Mouse (Mus musculus) hindbrain, embryonic 12.5 days (tissue): ENCODE data around the gene 1190005I06Rik. TPM values are rescaled to one million over a fixed set of nuclear protein-coding genes. Genes with fewer than 3 reads are reported as not detected.

Experiments
- ATAC-seq: fragments of 200-750 bp; cut with Nextera tagmentation; 2 replicates; pipeline ENCODE4 v1.8.0; 2017; ENCODE audit warnings: moderate TSS enrichment; ENCODE audit not compliant: low FRiP score
- H3K27ac ChIP-seq: fragments of 300-500 bp; sonication (generic); 2 replicates; pipeline ENCODE4 v1.5.1; 2016; ENCODE audit warnings: mild to moderate bottlenecking
- H3K27me3 ChIP-seq: fragments of 300-500 bp; sonication (generic); 2 replicates; pipeline ENCODE4 v1.6.1; 2016; ENCODE audit warnings: mild to moderate bottlenecking
- H3K36me3 ChIP-seq: fragments of 300-500 bp; sonication (generic); 2 replicates; pipeline ENCODE4 v1.6.1; 2016; ENCODE audit warnings: mild to moderate bottlenecking
- H3K4me1 ChIP-seq: fragments of 300-500 bp; sonication (generic); 2 replicates; pipeline ENCODE4 v1.6.1; 2016
- H3K4me2 ChIP-seq: fragments of 300-500 bp; sonication (generic); replicated peaks from 2 replicates; pipeline ENCODE4 v1.6.1; 2016; ENCODE audit warnings: mild to moderate bottlenecking
- H3K4me3 ChIP-seq: fragments of 300-500 bp; sonication (generic); 2 replicates; pipeline ENCODE4 v1.5.1; 2016; ENCODE audit warnings: mild to moderate bottlenecking
- H3K9ac ChIP-seq: fragments of 300-500 bp; sonication (generic); 2 replicates; pipeline ENCODE4 v1.6.1; 2016; ENCODE audit warnings: mild to moderate bottlenecking, moderate library complexity
- H3K9me3 ChIP-seq: fragments of 300-500 bp; sonication (generic); replicated peaks from 2 replicates; pipeline ENCODE4 v1.6.1; 2016; ENCODE audit warnings: mild to moderate bottlenecking
- WGBS: fragments of 180-500 bp; shearing (Covaris S2); methylation state at CpG from one replicate; pipeline ENCODE4 v1.1.7; 2016; 5-methylcytosine and 5-hydroxymethylcytosine counted together
- polyA plus RNA-seq: library from polyadenylated mRNA; unstranded; fragments of >200 nt; fragmentation: Nextera tagmentation; extraction: Ambion mirVana; gene quantifications from 2 replicates; pipeline ENCODE4 v1.2.1, GENCODE M21; 2016

Gene 1190005I06Rik
- polyA plus RNA-seq, 1 experiment from 2014 or later = 6.9 TPM

DNA sequence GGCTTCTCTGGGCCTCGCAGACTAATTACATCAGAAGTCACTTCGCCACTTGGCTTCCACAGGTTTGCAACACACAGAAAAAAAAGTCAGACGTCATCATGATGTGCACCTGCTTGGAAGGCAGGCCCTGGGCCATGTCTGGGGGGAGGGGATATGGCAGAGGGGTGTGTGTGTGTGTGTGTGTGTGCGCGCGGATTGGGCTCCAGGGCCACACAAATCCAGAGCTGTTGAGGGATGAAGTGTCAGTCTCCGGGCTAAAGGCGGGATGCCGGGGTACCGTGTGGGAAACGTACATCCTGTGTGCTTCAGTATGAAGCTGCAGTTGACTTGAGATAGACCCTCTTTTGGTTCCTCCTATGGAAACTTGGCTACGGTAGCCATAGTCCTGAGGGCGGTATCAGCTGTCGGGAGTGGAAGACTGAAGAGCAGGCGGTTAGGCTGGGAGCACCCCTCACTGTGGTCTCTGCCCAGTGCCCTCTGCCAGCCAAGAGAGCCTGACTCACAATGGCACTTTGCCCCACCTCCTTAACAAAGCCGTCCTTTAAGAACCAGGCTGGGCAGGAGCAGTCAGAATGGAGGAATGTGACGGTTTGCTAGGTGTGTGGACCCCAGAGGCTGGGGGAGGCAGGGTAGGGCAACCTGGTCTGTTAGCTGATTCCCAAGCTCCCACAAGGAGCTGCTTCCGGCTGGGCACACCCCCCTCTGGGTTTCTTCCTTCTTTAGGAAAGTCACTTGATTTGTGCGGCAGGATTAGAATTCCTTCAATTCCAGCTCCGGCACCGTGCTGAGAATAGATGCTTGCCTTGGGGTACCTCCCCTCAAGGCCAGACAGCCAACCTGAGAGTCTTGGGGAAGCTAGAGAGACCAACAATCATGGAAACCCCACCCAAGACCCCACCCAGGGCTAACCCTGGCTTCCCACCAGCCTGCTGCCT is 15.7 kb downstream of the 1190005I06Rik start:
- Histone ChIP-seq H3K9ac (no peak overlapping the region), H3K36me3 (no peaks in the 10 kb centered on the region), H3K4me2 (no peak overlapping the region), H3K9me3 (no peaks in the 10 kb centered on the region), H3K27me3 (peaks cover 40% of the 10 kb centered on the region), H3K4me1 (peaks cover 17% of the 10 kb centered on the region), H3K27ac (no peak overlapping the region), H3K4me3 (no peak overlapping the region)
- WGBS = 78% methylated on average over 21 of the region's 21 CpGs
- no peak for ATAC-seq

DNA sequence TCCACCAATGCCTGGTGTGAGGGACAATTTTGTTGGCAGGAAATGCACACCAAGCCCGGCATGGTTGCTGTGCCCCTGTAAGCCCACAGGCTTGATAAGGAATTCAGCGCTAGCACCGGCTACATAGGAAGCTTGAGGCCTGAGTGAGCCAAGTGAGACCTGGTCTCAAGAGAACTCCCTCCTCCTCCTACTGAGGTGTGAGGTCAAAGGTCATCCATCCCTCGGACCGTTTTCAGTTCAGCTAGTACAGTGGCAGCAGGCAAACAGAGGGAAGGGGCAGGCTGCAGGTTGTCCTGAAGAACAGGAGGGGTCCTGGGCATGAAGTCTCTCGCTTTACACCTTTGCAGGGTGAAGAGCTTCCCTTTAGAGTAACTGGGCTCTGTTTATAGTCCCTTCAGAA is 16.6 kb downstream of the 1190005I06Rik start:
- Histone ChIP-seq H3K9me3 (no peaks in the 10 kb centered on the region), H3K4me1 (peaks cover 17% of the 10 kb centered on the region), H3K4me2 (no peak overlapping the region), H3K27me3 (peaks cover 34% of the 10 kb centered on the region), H3K9ac (no peak overlapping the region), H3K4me3 (no peak overlapping the region), H3K27ac (no peak overlapping the region), H3K36me3 (no peaks in the 10 kb centered on the region)
- 52% methylated on average over 6 of the region's 6 CpGs for whole genome bisulfite sequencing
- ATAC-seq = no peak

DNA sequence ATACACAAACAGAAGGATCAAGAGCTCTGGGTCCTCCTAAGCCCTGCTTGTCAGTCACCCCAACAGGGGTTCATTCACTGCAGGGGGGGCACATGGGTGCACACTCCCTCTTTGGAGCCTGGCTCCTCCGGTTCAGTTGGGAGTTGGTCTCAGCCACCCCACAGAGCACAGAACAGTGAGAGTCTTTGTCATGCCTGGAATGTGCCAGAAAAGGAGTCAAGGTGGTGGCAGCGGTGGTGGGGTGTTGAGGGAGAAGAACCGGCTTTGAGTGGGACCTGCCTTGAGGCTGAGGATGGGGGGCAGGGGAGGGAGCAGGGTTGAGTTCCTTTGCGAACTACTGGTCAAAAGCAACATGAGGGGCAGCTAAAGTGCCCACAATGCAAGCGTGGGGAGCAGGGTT is 17.4 kb downstream of the 1190005I06Rik start:
- Histone ChIP-seq H3K9ac (no peak overlapping the region), H3K27me3 (peaks cover 29% of the 10 kb centered on the region), H3K36me3 (no peaks in the 10 kb centered on the region), H3K27ac (no peak overlapping the region), H3K9me3 (no peaks in the 10 kb centered on the region), H3K4me2 (no peak overlapping the region), H3K4me3 (no peak overlapping the region), H3K4me1 (peaks cover 17% of the 10 kb centered on the region)
- ATAC-seq = no peak
- WGBS = 28% methylated on average over 5 of the region's 5 CpGs

DNA sequence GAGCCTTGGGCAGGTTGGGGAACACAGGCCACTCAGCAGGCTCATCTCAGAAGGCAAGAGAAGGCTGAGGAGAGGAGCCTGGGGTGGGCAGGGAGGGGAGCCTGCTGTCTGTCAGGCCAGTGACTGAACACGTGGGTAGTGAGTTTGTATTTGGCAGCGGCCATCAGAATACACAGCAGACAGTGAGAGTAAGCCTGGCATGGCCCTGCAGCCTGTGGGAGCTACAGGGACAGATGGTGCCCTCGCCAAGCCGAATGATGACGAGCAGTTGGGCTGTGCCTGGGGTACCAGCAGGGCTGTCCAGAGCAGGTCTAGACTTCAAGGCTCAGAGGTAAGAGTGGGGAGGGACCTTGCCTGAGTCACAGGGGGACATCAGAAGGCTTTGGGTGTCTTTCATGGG is 20.1 kb downstream of the 1190005I06Rik start:
- peaks cover 3% of the 10 kb centered on the region; the same call in 1 of the 2 replicates for H3K4me1 ChIP-seq
- ATAC-seq = no peak
- WGBS = 83% methylated on average over 5 of the region's 5 CpGs
- 0 out of 2 replicates have a peak, but pooled peaks cover 3% of the 10 kb centered on the region for H3K27me3 ChIP-seq
- no peak overlapping the region for H3K9ac ChIP-seq
- H3K4me2 ChIP-seq = no peak overlapping the region
- H3K36me3 ChIP-seq = no peaks in the 10 kb centered on the region
- H3K27ac ChIP-seq = no peak overlapping the region
- H3K4me3 ChIP-seq = no peak overlapping the region
- no peaks in the 10 kb centered on the region for H3K9me3 ChIP-seq

DNA sequence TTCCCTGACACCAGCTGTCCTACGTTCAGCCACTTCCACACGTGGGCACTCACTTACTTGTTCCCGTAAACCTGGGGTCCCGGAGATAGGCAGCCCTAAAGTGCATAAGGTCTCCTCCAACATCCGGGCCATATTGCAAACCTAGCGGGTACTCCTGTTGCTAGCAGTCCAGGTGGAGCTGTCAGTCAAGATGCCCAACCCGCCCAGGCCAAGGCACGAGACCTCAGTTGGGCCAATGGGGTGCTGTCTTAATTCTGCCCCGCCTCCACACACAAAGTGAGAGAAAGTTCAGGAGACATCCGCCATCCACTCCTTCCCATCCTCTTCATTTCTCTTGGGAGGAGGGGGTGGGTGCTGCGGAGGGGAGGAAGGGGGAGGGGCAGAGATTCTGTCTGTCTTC is 21.0 kb downstream of the 1190005I06Rik start:
- no peak for ATAC-seq
- 65% methylated on average over 11 of the region's 11 CpGs for WGBS
- H3K36me3 ChIP-seq = no peaks in the 10 kb centered on the region
- no peaks in the 10 kb centered on the region for H3K9me3 ChIP-seq
- H3K4me2 ChIP-seq = no peak overlapping the region
- H3K27ac ChIP-seq = no peak overlapping the region
- no peak overlapping the region for H3K9ac ChIP-seq
- peaks cover 10% of the 10 kb centered on the region for H3K4me1 ChIP-seq
- 0 out of 2 replicates have a peak, but pooled peaks cover 3% of the 10 kb centered on the region for H3K27me3 ChIP-seq
- H3K4me3 ChIP-seq = no peak overlapping the region

DNA sequence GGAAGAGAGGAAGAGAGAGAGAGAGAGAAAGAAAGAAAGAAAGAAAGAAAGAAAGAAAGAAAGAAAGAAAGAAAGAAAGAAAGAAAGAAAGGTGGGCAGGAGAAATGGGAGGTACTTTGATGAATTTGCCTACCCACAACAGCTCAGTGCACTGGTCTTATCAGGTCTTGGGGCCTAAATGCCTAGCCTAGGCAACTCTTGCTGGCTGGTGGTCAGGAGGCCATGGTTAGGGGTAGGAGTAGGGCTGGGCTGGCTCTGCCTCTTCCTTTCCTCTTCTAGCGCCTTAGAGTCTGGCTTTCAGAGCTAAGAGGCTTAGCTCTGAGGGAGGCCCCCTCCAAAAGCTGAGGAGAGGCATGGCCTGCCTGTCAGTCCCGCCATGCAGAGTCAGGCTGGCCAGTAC is 23.8 kb downstream of the 1190005I06Rik start:
- H3K9me3 ChIP-seq = no peaks in the 10 kb centered on the region
- no peak overlapping the region for H3K4me3 ChIP-seq
- no peak overlapping the region for H3K27ac ChIP-seq
- H3K36me3 ChIP-seq = no peaks in the 10 kb centered on the region
- H3K27me3 ChIP-seq = no peaks in the 10 kb centered on the region
- H3K4me1 ChIP-seq = peaks cover 11% of the 10 kb centered on the region
- no peak overlapping the region for H3K4me2 ChIP-seq
- 29% methylated on average over 2 of the region's 2 CpGs for WGBS
- H3K9ac ChIP-seq = no peak overlapping the region
- no peak for ATAC-seq

DNA sequence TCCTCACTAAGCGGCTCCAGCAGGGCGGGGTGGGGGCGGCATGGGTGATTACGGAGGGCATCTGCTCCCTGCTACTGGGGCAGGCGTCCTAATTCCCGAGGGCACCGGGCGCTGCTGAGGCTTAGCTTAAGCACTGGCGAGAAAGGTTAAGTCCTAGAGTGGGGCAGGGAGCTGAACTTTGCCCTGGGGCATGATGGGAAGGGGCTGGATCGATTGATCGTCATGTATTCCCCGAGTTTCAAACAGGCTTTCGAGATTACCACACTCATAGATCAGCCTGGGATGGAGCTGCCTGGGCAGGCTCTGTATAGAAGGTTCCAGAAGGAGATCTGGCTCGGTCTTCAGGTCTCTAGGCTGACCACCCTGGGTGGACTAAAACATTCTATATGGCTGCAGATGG is 25.3 kb downstream of the 1190005I06Rik start:
- H3K36me3 ChIP-seq = no peaks in the 10 kb centered on the region
- H3K4me3 ChIP-seq = no peak overlapping the region
- 79% methylated on average over 14 of the region's 14 CpGs for WGBS
- H3K27ac ChIP-seq = no peak overlapping the region
- H3K9me3 ChIP-seq = no peaks in the 10 kb centered on the region
- no peak overlapping the region for H3K4me2 ChIP-seq
- H3K9ac ChIP-seq = no peak overlapping the region
- peaks cover 20% of the 10 kb centered on the region for H3K4me1 ChIP-seq
- no peak for ATAC-seq
- H3K27me3 ChIP-seq = no peaks in the 10 kb centered on the region

DNA sequence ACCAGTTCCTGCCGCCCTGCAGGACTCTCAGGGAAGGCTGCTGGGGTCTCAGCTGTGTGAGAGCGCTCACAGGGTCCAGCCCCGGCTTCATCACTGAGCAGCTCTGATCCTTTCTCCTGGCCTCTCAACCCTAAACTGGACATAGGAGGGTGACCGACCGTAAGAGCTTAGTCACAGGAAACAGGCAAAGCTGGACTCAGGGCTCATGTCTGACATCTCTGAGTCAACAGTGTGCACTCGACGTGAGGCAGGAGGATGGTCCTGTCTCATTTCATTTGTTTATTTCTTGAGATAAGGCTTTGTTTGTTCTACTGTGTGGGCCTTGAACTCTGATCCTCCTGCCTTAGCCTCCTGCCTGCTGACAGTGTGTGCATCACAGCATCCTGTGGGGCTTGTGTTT is 27.0 kb downstream of the 1190005I06Rik start:
- WGBS = 54% methylated on average over 7 of the region's 7 CpGs
- H3K4me3 ChIP-seq = no peak overlapping the region
- no peaks in the 10 kb centered on the region for H3K36me3 ChIP-seq
- H3K9me3 ChIP-seq = no peaks in the 10 kb centered on the region
- no peaks in the 10 kb centered on the region for H3K27me3 ChIP-seq
- no peak overlapping the region for H3K27ac ChIP-seq
- no peak overlapping the region for H3K9ac ChIP-seq
- H3K4me2 ChIP-seq = no peak overlapping the region
- H3K4me1 ChIP-seq = peaks cover 36% of the 10 kb centered on the region
- ATAC-seq = no peak

DNA sequence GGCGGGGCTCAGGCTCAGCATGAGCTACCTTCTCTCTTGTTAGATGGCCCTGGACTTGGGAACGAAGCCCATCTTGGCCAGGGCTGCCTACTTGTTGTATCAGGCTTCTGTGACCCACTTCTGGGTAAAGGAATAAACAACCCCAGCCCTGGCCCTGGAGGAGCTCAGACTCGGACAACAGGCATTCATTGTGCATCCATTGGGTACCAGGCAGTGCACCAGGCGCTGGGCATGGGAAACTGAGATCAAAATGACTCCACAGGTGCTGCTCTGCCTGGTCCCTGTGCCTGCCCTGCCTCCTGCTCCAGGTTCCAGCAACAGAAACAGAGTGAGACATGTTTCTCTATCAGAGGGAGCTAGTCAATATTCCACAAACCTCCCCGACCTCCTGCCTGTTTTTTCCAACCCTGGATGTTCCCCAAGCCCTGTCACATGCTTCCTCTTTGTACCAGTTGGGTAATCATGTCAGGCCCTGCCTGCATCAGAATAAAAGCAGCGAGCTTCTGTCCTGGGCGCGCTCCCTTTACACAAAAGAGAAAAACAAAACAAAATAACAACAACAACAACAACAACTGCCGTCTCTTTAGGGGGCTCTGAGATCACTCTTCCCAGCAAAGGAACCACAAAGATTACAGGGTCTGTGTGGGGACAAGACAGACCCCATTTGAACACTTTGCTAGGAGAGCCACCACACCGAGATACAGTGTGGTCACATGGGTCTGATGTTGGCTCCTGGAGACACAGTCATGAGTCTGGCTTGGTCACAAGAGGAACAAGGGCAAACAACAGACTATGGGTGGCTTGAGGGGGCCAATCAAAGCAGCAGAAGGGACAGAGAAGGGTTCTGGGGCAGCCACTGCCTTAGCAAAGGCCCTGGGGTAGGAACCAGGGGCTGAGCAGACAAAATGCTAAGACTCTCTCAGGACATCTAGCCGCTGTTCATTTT is 27.9 kb downstream of the 1190005I06Rik start:
- no peak overlapping the region for H3K4me2 ChIP-seq
- peaks cover 37% of the 10 kb centered on the region for H3K4me1 ChIP-seq
- 73% methylated on average over 11 of the region's 11 CpGs for WGBS
- H3K9ac ChIP-seq = no peak overlapping the region
- H3K27ac ChIP-seq = no peak overlapping the region
- H3K36me3 ChIP-seq = no peaks in the 10 kb centered on the region
- no peaks in the 10 kb centered on the region for H3K9me3 ChIP-seq
- ATAC-seq = no peak
- no peaks in the 10 kb centered on the region for H3K27me3 ChIP-seq
- no peak overlapping the region for H3K4me3 ChIP-seq

DNA sequence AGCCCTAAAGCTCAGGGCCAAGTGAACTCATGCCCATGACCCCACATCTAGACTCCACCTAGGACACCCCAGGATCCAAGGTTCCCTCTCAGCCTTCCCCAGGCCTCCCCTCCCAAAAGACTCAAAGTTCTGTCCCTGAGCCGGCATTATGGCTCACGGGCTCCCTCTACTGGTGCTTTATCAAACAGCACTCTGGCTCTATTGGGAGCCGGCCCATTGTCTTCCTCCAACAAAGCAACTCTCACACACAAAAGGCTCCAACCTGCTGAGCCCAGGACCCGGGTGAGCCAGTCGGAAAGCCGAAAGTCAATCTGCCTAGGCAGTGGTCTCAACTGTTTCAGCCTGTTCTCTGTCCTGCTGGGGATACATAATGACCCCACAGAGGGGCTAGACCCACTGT is 29.3 kb downstream of the 1190005I06Rik start:
- peaks cover 34% of the 10 kb centered on the region for H3K4me1 ChIP-seq
- 0 out of 2 replicates have a peak overlapping the region, but pooled peaks have one; percentile 23 for H3K9ac ChIP-seq
- ATAC-seq = peak; percentile 29
- H3K4me2 ChIP-seq = peak overlapping the region; percentile 30; the same call in 1 of the 2 replicates
- under 1% methylated on average over 6 of the region's 6 CpGs for WGBS
- no peaks in the 10 kb centered on the region for H3K36me3 ChIP-seq
- H3K4me3 ChIP-seq = no peak overlapping the region
- H3K27me3 ChIP-seq = no peaks in the 10 kb centered on the region
- peak overlapping the region; percentile 81 for H3K27ac ChIP-seq
- no peaks in the 10 kb centered on the region for H3K9me3 ChIP-seq

DNA sequence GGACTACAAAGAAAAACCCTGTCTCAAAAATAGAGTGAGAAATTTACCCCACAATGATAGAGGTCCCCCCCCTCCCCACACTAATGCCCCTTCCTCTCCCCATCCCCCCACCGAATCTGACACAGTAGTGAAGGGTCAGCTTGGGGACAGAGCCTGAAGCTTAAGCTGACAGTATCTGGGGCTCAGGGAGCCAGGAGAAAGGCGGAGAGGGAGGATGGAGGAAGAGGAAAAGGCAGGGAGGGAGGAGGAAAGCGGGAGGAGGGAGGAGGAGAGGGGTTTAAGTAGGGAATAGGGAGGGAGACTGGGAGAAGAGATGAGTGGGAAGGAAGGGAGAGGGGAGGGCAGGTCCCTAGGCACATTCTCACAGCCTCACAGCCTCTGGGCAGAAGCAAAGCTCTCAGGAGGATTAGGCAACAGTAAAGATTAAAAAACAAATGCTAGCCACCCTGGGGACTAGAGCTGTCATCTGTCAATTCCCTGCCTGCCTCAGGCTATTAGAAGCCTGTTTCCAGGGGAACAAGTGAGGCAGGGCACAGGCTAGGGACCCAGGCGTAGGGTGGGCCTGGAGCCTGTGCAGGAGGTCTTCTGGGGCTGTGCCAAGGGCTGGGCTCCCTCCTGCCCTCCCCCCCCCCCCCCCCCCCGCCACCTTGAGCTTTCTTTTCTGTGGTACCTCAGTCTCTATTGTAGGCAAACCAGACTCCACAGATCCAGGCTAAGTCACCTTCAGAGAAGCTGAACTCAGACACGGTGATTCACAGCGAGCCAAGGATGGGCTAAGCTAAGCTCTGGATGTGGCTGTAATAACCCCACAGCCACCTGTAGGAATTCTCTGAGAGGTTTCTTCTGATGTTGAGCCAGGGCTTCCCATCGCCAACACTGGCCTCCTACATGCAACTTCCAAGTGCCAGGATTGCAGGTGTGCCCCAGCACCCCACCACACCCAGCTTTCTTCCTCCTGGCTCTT is 30.5 kb downstream of the 1190005I06Rik start:
- no peaks in the 10 kb centered on the region for H3K27me3 ChIP-seq
- no peaks in the 10 kb centered on the region for H3K36me3 ChIP-seq
- no peak overlapping the region for H3K4me2 ChIP-seq
- whole genome bisulfite sequencing = 25% methylated on average over 7 of the region's 8 CpGs
- H3K4me3 ChIP-seq = no peak overlapping the region
- peak overlapping the region; percentile 43; the same call in 1 of the 2 replicates for H3K9ac ChIP-seq
- peaks cover 32% of the 10 kb centered on the region for H3K4me1 ChIP-seq
- peak; percentile 75 for ATAC-seq
- H3K27ac ChIP-seq = peak overlapping the region; percentile 83
- H3K9me3 ChIP-seq = no peaks in the 10 kb centered on the region
